Mouse (Mus musculus): ENCODE measurements around the gene Gsta3.
A peak's percentile ranks its signal among the peaks of the same experiment; 100 is the strongest.

- no peak for TF ChIP-seq CTCF (IDR thresholded peaks at IDR 0.05; ENCODE audit: low read depth, low read length)
- TF ChIP-seq GATA2 (IDR thresholded peaks at IDR 0.05; ENCODE audit: borderline replicate concordance, low read depth, low read length): no peak
- 0 out of 2 replicates have a peak, but pooled peaks have one; percentile 13 for TF ChIP-seq TAL1 (conservative IDR thresholded peaks at IDR 0.05; ENCODE audit: low read depth, low read length)
- no peak for TF ChIP-seq GATA1 (IDR thresholded peaks at IDR 0.05; ENCODE audit: borderline replicate concordance, low read length)
These were observed 63.8 kb downstream of the Gsta3 start for GRCm38 (mm10) chr1:21304174-21304573.
